Comparison of ENCODE assay signal across 20 mouse cellular contexts in the genomic region with DNA sequence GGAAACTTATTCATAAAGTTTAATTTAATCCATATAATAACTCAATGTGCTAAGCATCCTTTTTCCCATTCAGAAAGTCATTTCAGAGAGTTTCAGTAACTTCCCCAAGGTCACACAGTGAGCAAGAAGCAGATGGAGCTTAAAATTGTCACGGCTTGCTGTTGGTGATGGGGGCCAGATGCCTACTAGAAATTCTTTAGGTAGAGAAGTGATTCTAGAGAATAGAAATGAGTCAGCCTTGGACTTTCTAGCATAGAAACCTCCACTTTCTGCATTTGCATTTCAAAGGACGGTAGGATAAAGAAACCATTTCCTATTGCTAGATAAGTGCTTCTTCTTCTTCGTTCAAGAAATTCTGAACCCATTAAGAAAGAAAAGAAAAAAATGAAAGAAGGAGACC.
DNase-seq lines count a peak whose midpoint lies in the region; ATAC-seq lines count a peak whose summit lies in the region.
"Had no signal": no experiment of that assay in that cellular context is flagged by ENCODE, and none has a peak within 500 bp of the region (broad histone marks: within the 10 kb centered on the region; RNA-seq: fewer than 3 reads in every experiment).

No protein-coding gene starts in this region.

- ATAC-seq in frontal cortex, adult (ENCODE audit: low TSS enrichment), result peak; percentile 98
- ATAC-seq: activated CD4-positive, CD25-positive, alpha-beta regulatory T cell, adult 4 months; forebrain, embryonic 13.5 days; forebrain, embryonic 15.5 days; forebrain, postnatal 0 days had no signal

- intact Hi-C loops in left cerebral cortex, postnatal 14 days (cut with DNase I), result no loop called here

- no peak for DNase-seq in frontal cortex, postnatal 10 days (ENCODE audit: low spot score in 2 of 2)
- peak; percentile 1 to 5 for DNase-seq in left cerebral cortex, adult 9 months (ENCODE audit: low spot score in 2 of 2)
- DNase-seq in left cerebral cortex, postnatal 14 days (ENCODE audit: low spot score in 2 of 2), result no peak
- peak; percentile 32 for DNase-seq in right cerebral cortex, adult 18-20 months
- no peak for DNase-seq in right cerebral cortex, postnatal 14 days
- DNase-seq in telencephalon, adult 2 months (ENCODE audit: low read depth, low spot score), result peak; percentile 27
- no peak for DNase-seq in B cell, adult 2 months
- DNase-seq: adrenal gland, adult 8-10 months; adrenal gland, postnatal 14 days; adrenal gland, postnatal 36 days; cerebellum, adult 11 months; cerebellum, adult 18-20 months; cerebellum, adult 9-10 months; cerebellum, postnatal 10 days; cerebellum, postnatal 25 days; forebrain, postnatal 0 days had no signal

Comparison
In these comparisons a context has a peak if more than half of its experiments do, and no peak if none do; other contexts are left out.
1. DNase-seq: peak in left cerebral cortex, adult 9 months (2 of 2), right cerebral cortex, adult 18-20 months (single experiment) and telencephalon, adult 2 months (single experiment); none in frontal cortex, postnatal 10 days (0 of 2), left cerebral cortex, postnatal 14 days (0 of 2), right cerebral cortex, postnatal 14 days (single experiment) and B cell, adult 2 months (0 of 2).